Mouse (Mus musculus) liver, adult 2 months (tissue): ENCODE results near the gene Syt16. TPM values are rescaled to one million over a fixed set of nuclear protein-coding genes. Genes with fewer than 3 reads are reported as not detected.

Experiments
- DNase-seq: peaks from one replicate; pipeline ENCODE4 v3.0.0-alpha.2; 2011; ENCODE audit warnings: low read depth, low spot score; ENCODE audit errors: extremely low read depth
- H3K27ac ChIP-seq: fragments of 200-500 bp; replicated peaks from 2 replicates; pipeline ENCODE4 v1.5.1; 2012; ENCODE audit warnings: low read depth, mild to moderate bottlenecking, control low read depth, inconsistent platforms, low read length; ENCODE audit not compliant: insufficient read depth
- H3K27me3 ChIP-seq: fragments of 200-500 bp; 2 replicates; pipeline ENCODE4 v1.6.1; 2012; ENCODE audit warnings: mild to moderate bottlenecking, moderate library complexity, low read length, inconsistent platforms; ENCODE audit not compliant: control insufficient read depth, insufficient read depth
- H3K36me3 ChIP-seq: fragments of 200-500 bp; 2 replicates; pipeline ENCODE4 v1.6.1; 2012; ENCODE audit warnings: low read length, inconsistent platforms; ENCODE audit not compliant: control insufficient read depth, insufficient read depth
- H3K4me1 ChIP-seq: fragments of 200-500 bp; 2 replicates; pipeline ENCODE4 v1.6.1; 2011; ENCODE audit warnings: low read length; ENCODE audit not compliant: control insufficient read depth, insufficient read depth
- H3K4me3 ChIP-seq: fragments of 200-500 bp; 2 replicates; pipeline ENCODE4 v1.5.1; 2011; ENCODE audit warnings: low read depth, mild to moderate bottlenecking, control low read depth, low read length, moderate library complexity; ENCODE audit not compliant: insufficient read depth
- H3K79me2 ChIP-seq: fragments of 200-500 bp; 2 replicates; pipeline ENCODE4 v1.6.1; 2012; ENCODE audit warnings: inconsistent platforms, mild to moderate bottlenecking, low read length, moderate library complexity; ENCODE audit not compliant: control insufficient read depth, insufficient read depth
- H3K9ac ChIP-seq: fragments of 200-500 bp; 2 replicates; pipeline ENCODE4 v1.6.1; 2012; ENCODE audit warnings: low read depth, mild to moderate bottlenecking, control low read depth, inconsistent platforms, low read length
- CTCF ChIP-seq: fragments of 200-500 bp; IDR thresholded peaks from 2 replicates; pipeline ENCODE4 v1.5.1; 2011; ENCODE audit warnings: low read depth, low read length, control low read depth
- POLR2A ChIP-seq: fragments of 200-500 bp; IDR thresholded peaks from 2 replicates; pipeline ENCODE4 v1.6.1; 2011; ENCODE audit warnings: low read length, control low read depth; ENCODE audit not compliant: insufficient read depth; ENCODE audit errors: extremely low read depth
- WGBS: fragments of 180-500 bp; shearing (Covaris S2); methylation state at CpG from one replicate; pipeline ENCODE4 v1.1.7; 2018; 5-methylcytosine and 5-hydroxymethylcytosine counted together
- polyA plus RNA-seq: library from polyadenylated mRNA; depleted of rRNA; stranded (reverse); fragments of >200 nt; gene quantifications from 2 replicates; pipeline ENCODE4 v1.2.3, GENCODE M21; 2012; rRNA removed
- total RNA-seq: library from RNA; depleted of rRNA; stranded (reverse); fragments of >200 nt; gene quantifications from 2 replicates; pipeline ENCODE4 v1.2.3, GENCODE M21; 2014; rRNA removed

Syt16 gene
- total and polyA plus RNA-seq, 2 experiments, result not detected

- H3K9ac ChIP-seq, result no peak overlapping the region
- no peak for DNase-seq
- H3K27me3 ChIP-seq, result no peaks in the 10 kb centered on the region
- TF ChIP-seq CTCF, result no peak
- no peak for TF ChIP-seq POLR2A
- no peak overlapping the region for H3K4me3 ChIP-seq
- 0 out of 2 replicates have a peak, but pooled peaks cover 2% of the 10 kb centered on the region for H3K4me1 ChIP-seq
- 64% methylated on average over 2 of the region's 2 CpGs for WGBS
- no peaks in the 10 kb centered on the region for H3K79me2 ChIP-seq
- no peak overlapping the region for H3K27ac ChIP-seq
- no peaks in the 10 kb centered on the region for H3K36me3 ChIP-seq
These were observed 317.8 kb downstream of the Syt16 start for GRCm38 (mm10) chr12:74315221-74315620.

DNA sequence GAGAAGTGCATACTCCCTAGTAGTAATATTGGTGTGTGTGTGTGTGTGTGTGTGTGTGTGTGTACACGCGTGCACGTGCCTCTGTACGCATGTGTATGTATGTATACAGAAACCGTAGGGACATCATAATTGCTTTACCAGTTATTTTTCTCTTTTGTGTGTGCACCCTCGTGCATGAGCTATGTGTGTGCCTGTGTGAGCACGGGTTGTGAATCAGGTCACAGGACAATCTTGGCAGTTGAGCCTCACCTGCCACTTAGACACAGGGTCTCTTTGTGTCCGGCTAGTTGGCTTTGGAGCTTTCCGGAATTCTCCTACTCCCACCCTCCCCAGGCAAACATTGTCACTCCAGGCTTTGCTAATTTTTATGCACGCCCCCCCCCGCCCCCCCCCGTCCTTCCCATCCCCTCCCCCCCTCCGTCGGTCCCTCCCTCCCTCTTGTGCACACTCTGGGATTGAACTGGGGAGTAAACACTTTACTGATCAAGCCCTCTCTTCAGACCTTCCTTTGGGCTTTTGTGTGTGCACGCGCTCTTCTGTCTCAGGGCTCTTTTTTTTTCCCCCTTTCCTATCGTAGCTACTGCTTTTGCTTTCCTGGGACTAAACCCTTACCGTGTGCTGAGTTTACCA, 319.0 kb downstream of the Syt16 start, which contains the start of gene Gm11042:
Gm11042 (minus strand) TSS at position 51 of the 630 bp plus-strand sequence.
- Histone ChIP-seq H3K27me3 (no peaks in the 10 kb centered on the region), H3K36me3 (no peaks in the 10 kb centered on the region), H3K4me1 (0 out of 2 replicates have a peak, but pooled peaks cover 2% of the 10 kb centered on the region), H3K9ac (peak within 1 kb of the TSS; percentile 39; the same call in 1 of the 2 replicates), H3K79me2 (no peaks in the 10 kb centered on the region), H3K4me3 (peak within 1 kb of the TSS; percentile 37; the same call in 1 of the 2 replicates), H3K27ac (no peak within 1 kb of the TSS)
- 32% methylated on average over 15 of the region's 18 CpGs for WGBS
- no peak for TF ChIP-seq CTCF
- TF ChIP-seq POLR2A, result no peak
- DNase-seq, result no peak

DNA sequence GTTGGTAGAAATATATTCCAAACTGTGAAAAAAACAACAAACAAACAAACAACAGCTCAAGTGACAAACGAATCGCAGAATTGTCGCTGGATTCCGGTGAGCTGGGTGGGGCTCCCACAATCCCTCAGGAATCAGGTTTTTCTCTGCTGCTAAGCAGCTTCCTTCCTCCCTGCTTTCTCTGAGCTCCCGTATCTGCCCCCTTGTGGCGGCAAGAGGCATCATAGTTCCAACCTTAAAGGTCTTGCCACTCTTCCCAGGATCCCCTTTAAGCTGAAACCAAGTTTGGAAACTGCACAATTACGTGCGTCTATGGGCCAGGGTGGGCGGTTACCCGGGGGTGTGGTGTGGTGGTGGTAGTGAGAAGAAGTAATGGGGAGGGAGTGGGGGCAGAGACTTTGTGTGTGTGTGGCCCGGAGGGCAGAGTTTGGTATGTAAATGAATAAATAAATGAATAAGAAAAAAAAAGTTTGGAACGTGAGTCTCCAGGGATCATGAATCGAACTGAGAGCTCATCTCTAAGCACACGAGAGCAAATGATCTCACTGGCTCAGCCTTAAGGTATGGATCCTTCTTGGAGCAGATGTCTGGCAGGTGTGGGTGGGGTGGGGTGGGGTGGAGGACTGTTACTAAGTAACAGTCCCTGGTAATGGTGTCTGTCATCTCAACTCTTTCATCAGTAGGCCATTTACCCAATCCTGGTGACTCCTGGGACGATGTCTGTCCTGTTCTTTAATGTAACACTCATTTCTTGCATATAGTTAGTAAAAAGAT, 319.7 kb downstream of the Syt16 start:
- H3K27me3 ChIP-seq, result no peaks in the 10 kb centered on the region
- no peak overlapping the region for H3K27ac ChIP-seq
- H3K4me1 ChIP-seq, result 0 out of 2 replicates have a peak, but pooled peaks cover 2% of the 10 kb centered on the region
- no peaks in the 10 kb centered on the region for H3K79me2 ChIP-seq
- TF ChIP-seq CTCF, result peak; percentile 74
- no peak for TF ChIP-seq POLR2A
- peak overlapping the region; percentile 39; the same call in 1 of the 2 replicates for H3K9ac ChIP-seq
- peak; percentile 62 for DNase-seq
- H3K4me3 ChIP-seq, result peak overlapping the region; percentile 37; the same call in 1 of the 2 replicates
- H3K36me3 ChIP-seq, result no peaks in the 10 kb centered on the region
- WGBS, result 15% methylated on average over 15 of the region's 15 CpGs

- Histone ChIP-seq H3K4me1 (0 out of 2 replicates have a peak, but pooled peaks cover 2% of the 10 kb centered on the region), H3K36me3 (no peaks in the 10 kb centered on the region), H3K79me2 (no peaks in the 10 kb centered on the region), H3K27ac (no peak overlapping the region), H3K27me3 (no peaks in the 10 kb centered on the region), H3K4me3 (no peak overlapping the region), H3K9ac (no peak overlapping the region)
- peak; percentile 45 for DNase-seq
- TF ChIP-seq CTCF, result peak; percentile 75
- TF ChIP-seq POLR2A, result no peak
- 9% methylated on average over 10 of the region's 10 CpGs for WGBS
These were observed 322.9 kb downstream of the Syt16 start for GRCm38 (mm10) chr12:74320318-74320717.

- Histone ChIP-seq H3K27me3 (no peaks in the 10 kb centered on the region), H3K4me1 (no peaks in the 10 kb centered on the region), H3K27ac (no peak overlapping the region), H3K36me3 (no peaks in the 10 kb centered on the region), H3K79me2 (no peaks in the 10 kb centered on the region), H3K9ac (no peak overlapping the region), H3K4me3 (no peak overlapping the region)
- WGBS, result 76% methylated on average over 5 of the region's 5 CpGs
- TF ChIP-seq CTCF, result no peak
- no peak for TF ChIP-seq POLR2A
- DNase-seq, result no peak
These were observed 324.5 kb downstream of the Syt16 start for GRCm38 (mm10) chr12:74321981-74322380.

Other genes starting within 250 kb of the Syt16 start
- gene Hif1a, start 96.3 kb upstream of the Syt16 start, total RNA-seq, result 32.5 and 37.4 TPM in 2 replicates
- 5.7 and 9.7 TPM in 2 replicates for gene Hif1a, start 96.3 kb upstream of the Syt16 start, polyA plus RNA-seq
- gene Gm49321, start 60.0 kb upstream of the Syt16 start, total RNA-seq, result not detected in 2 replicates
- not detected in 2 replicates for gene Gm49321, start 60.0 kb upstream of the Syt16 start, polyA plus RNA-seq
- 3.0 and 4.4 TPM in 2 replicates for gene Snapc1, start 33.2 kb upstream of the Syt16 start, total RNA-seq
- 5.4 and 6.0 TPM in 2 replicates for gene Snapc1, start 33.2 kb upstream of the Syt16 start, polyA plus RNA-seq